Mouse (Mus musculus) hindbrain, embryonic 14.5 days (tissue): ENCODE results near the gene Syk. TPM values are rescaled to one million over a fixed set of nuclear protein-coding genes. Genes with fewer than 3 reads are reported as not detected.

Experiments used
- ATAC-seq: fragments of 200-750 bp; cut with Nextera tagmentation; 2 replicates; pipeline ENCODE4 v1.8.0; 2017; ENCODE audit warnings: moderate number of reproducible peaks, mild to moderate bottlenecking, moderate TSS enrichment, moderate library complexity; ENCODE audit not compliant: low FRiP score
- DNase-seq: peaks from one replicate; pipeline ENCODE4 v3.0.0-alpha.2; 2015; ENCODE audit warnings: low spot score
- H3K27ac ChIP-seq: fragments of 300-500 bp; sonication (generic); 2 replicates; pipeline ENCODE4 v1.5.1; 2014; ENCODE audit warnings: mild to moderate bottlenecking, moderate library complexity
- H3K27me3 ChIP-seq: fragments of 300-500 bp; sonication (generic); 2 replicates; pipeline ENCODE4 v1.6.1; 2014; ENCODE audit warnings: mild to moderate bottlenecking, low read length, mixed read lengths; ENCODE audit not compliant: control insufficient read depth, insufficient read depth
- H3K36me3 ChIP-seq: fragments of 300-500 bp; sonication (generic); replicated peaks from 2 replicates; pipeline ENCODE4 v1.6.1; 2014; ENCODE audit not compliant: control insufficient read depth, insufficient read depth
- H3K4me1 ChIP-seq: fragments of 300-500 bp; sonication (generic); replicated peaks from 2 replicates; pipeline ENCODE4 v1.6.1; 2014; ENCODE audit warnings: antibody characterized with exemption, low read length, mixed read lengths; ENCODE audit not compliant: control insufficient read depth, insufficient read depth
- H3K4me2 ChIP-seq: fragments of 300-500 bp; sonication (generic); replicated peaks from 2 replicates; pipeline ENCODE4 v1.6.1; 2014; ENCODE audit warnings: mild to moderate bottlenecking, moderate library complexity
- H3K4me3 ChIP-seq: fragments of 300-500 bp; sonication (generic); replicated peaks from 2 replicates; pipeline ENCODE4 v1.5.1; 2014; ENCODE audit warnings: mild to moderate bottlenecking, low read length
- H3K9ac ChIP-seq: fragments of 300-500 bp; sonication (generic); 2 replicates; pipeline ENCODE4 v1.6.1; 2014
- H3K9me3 ChIP-seq: fragments of 300-500 bp; sonication (generic); 2 replicates; pipeline ENCODE4 v1.6.1; 2016; ENCODE audit warnings: low read length; ENCODE audit not compliant: control insufficient read depth
- WGBS: fragments of 180-500 bp; shearing (Covaris S2); extraction: QIAGEN DNeasy Blood & Tissue Kit; methylation state at CpG from one replicate; pipeline ENCODE4 v1.1.7; 2014; 5-methylcytosine and 5-hydroxymethylcytosine counted together
- polyA plus RNA-seq: library from polyadenylated mRNA; unstranded; fragments of >200 nt; fragmentation: Nextera tagmentation; extraction: Ambion mirVana; gene quantifications from 2 replicates; pipeline ENCODE4 v1.2.1, GENCODE M21; 2014

The Syk gene
- polyA plus RNA-seq, 1 experiment from 2014 or later: 2.0 TPM

DNA sequence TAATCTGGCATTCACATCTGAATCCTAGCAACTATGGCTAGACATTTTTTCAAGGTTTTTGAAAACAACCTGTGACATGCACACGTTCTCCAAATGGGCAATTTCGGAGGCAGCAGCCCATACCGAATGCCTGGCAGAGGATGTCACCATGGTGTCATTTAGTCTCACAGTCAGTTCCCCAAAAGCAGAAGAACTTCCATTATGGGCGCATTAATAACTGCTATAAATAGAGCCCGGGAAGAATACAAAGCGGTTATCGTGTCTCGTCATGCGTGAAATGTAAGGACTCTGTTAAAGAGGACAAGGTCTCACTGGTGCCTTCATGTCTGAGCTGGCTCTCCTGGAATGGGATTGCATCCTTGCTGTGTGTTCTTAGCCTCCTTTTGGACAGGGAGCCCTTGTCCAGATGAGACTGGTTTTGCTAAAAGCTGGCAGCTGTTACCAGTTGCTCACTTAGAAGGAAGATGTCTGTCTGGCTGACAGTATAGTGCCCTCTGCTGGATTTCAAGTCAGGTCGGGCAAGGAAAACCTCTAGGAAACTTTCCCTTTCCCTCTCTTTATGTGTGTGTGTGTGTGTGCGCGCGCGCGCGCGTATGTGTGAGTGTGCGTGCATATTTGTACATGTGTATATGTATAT is 17.8 kb upstream of the Syk start:
- Histone ChIP-seq H3K9me3 (no peaks in the 10 kb centered on the region), H3K9ac (no peak overlapping the region), H3K27ac (no peak overlapping the region), H3K27me3 (no peaks in the 10 kb centered on the region), H3K36me3 (no peaks in the 10 kb centered on the region), H3K4me2 (no peak overlapping the region), H3K4me1 (peaks cover 18% of the 10 kb centered on the region; the same call in 1 of the 2 replicates), H3K4me3 (no peak overlapping the region)
- 64% methylated on average over 18 of the region's 18 CpGs for WGBS
- DNase-seq: no peak
- no peak; the same call in 1 of the 2 replicates for ATAC-seq

GRCm38 (mm10) chr13:52566188-52566760 is 16.7 kb upstream of the Syk start:
- Histone ChIP-seq H3K4me1 (peaks cover 18% of the 10 kb centered on the region; the same call in 1 of the 2 replicates), H3K4me2 (no peak overlapping the region), H3K9ac (no peak overlapping the region), H3K9me3 (no peaks in the 10 kb centered on the region), H3K27ac (no peak overlapping the region), H3K36me3 (no peaks in the 10 kb centered on the region), H3K4me3 (no peak overlapping the region), H3K27me3 (no peaks in the 10 kb centered on the region)
- WGBS: 89% methylated on average over 9 of the region's 9 CpGs
- no peak for DNase-seq
- no peak for ATAC-seq

GRCm38 (mm10) chr13:52566777-52567176 is 16.2 kb upstream of the Syk start:
- ATAC-seq (no peak), DNase-seq (no peak)
- Histone ChIP-seq H3K4me1 (peaks cover 15% of the 10 kb centered on the region; the same call in 1 of the 2 replicates), H3K9me3 (no peaks in the 10 kb centered on the region), H3K4me3 (no peak overlapping the region), H3K36me3 (no peaks in the 10 kb centered on the region), H3K9ac (no peak overlapping the region), H3K27me3 (no peaks in the 10 kb centered on the region), H3K27ac (no peak overlapping the region), H3K4me2 (no peak overlapping the region)
- 70% methylated on average over 7 of the region's 7 CpGs for WGBS

GRCm38 (mm10) chr13:52569194-52569769 is 13.7 kb upstream of the Syk start:
- H3K4me2 ChIP-seq: no peak overlapping the region
- H3K27me3 ChIP-seq: no peaks in the 10 kb centered on the region
- no peaks in the 10 kb centered on the region for H3K9me3 ChIP-seq
- no peak overlapping the region for H3K4me3 ChIP-seq
- no peaks in the 10 kb centered on the region for H3K36me3 ChIP-seq
- no peaks in the 10 kb centered on the region for H3K4me1 ChIP-seq
- WGBS: 44% methylated on average over 8 of the region's 8 CpGs
- ATAC-seq (no peak), DNase-seq (no peak)
- no peak overlapping the region for H3K9ac ChIP-seq
- no peak overlapping the region for H3K27ac ChIP-seq

DNA sequence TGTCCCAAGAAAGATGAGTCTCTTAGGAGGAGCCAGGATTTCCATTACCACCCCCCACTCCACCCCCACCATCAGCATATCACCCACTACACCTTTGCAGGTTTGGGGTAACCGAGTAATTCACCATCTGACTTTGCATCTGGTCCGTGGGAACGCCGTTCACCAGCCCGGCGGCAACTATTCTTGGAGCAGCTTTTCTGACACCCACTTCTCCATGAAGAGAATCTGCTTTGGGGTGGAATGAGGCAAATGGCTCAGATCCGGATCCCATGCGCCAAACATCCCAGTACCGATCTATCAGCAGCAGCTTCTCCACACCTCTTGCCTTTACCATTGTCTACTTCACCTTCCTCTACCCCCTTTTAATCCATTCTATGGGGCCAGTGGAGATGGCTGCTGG is 12.7 kb upstream of the Syk start:
- WGBS: 91% methylated on average over 9 of the region's 9 CpGs
- Histone ChIP-seq H3K36me3 (no peaks in the 10 kb centered on the region), H3K4me2 (no peak overlapping the region), H3K4me1 (no peaks in the 10 kb centered on the region), H3K4me3 (no peak overlapping the region), H3K27ac (no peak overlapping the region), H3K27me3 (no peaks in the 10 kb centered on the region), H3K9me3 (no peaks in the 10 kb centered on the region), H3K9ac (no peak overlapping the region)
- DNase-seq (no peak), ATAC-seq (no peak)

DNA sequence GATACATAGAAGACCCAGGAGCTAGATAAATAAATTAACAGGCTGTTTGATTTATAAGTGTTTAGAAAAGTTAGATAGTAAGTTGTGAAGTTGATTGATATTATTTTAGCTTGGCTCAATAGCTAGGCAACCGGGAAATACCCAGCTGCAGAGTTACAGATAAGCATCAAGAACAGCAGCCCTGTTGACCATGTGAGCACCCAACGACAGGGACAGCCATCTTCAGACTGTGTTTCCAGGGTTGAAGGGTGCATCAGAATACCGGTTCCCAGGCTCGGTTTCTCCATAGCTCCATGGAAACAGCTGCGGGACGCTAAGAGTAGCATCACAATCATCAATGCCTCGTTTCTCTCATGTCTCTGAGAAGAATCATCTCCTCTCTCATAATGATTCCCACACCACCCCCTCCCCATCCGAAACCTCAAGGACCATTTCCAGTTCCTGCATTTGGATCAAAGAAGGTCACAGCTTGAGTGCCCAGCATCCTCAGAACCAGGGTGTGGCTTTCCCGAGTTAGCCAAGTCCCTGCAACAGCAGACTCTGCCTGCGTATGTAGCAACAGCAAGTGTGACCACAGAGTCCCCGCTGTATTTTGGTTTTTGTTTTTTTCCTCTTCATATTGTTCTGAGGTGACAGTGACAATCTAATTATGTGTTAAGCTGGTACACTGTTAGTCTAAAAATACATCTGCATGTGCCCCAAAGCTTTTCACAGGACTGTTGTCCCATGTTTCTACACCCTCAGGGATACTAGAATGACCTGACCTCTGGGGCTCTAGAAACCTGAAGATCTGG is 11.2 kb upstream of the Syk start:
- DNase-seq: no peak
- Histone ChIP-seq H3K36me3 (no peaks in the 10 kb centered on the region), H3K4me1 (no peaks in the 10 kb centered on the region), H3K27me3 (no peaks in the 10 kb centered on the region), H3K27ac (no peak overlapping the region), H3K9me3 (no peaks in the 10 kb centered on the region), H3K4me3 (no peak overlapping the region), H3K4me2 (no peak overlapping the region), H3K9ac (no peak overlapping the region)
- WGBS: 86% methylated on average over 11 of the region's 11 CpGs
- no peak for ATAC-seq

DNA sequence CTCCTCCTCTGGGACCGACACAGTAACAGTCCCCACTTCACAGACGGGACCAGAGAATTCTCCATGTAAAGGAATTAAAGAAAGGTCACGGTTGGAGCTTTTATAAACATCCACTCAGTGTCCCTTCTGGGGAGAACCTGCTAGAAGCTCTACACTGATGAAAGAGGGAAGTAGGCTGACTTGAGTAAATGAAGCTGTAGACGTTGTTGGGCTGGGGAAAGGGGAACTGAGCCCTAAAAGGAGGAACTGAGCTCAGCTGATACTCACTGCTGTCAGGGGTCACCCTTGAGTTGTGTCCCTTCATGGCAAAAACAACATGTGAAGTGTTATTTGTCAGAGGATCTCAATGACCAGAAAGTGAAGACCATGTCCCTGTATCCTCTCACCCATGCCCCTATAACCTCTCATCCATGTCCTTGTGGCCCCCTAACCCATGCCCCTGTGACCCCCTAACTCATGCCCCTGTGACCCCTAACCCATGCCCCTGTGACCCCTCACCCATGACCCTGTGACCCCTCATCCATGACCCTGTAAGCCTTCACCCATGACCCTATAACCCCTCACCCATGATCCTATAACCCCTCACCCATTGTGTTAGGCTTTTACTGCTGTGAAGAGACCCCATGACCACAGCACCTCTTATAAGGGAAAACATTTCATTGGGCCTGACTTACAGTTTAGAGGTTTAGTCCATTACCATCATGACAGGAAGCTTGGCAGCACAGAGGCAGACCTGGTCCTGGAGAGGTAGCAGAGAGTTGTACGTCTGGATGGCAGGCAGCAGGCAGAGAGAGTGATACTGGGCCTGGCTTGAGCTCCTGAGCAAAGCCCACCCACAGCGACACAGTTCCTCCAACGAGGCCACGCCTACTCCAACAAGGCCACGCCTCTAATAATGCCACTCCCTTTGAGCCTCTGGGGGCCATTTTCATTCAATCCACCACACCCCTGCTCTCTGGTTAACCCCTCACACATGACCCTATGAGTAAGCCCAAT is 10.2 kb upstream of the Syk start:
- H3K27ac ChIP-seq: no peak overlapping the region

DNA sequence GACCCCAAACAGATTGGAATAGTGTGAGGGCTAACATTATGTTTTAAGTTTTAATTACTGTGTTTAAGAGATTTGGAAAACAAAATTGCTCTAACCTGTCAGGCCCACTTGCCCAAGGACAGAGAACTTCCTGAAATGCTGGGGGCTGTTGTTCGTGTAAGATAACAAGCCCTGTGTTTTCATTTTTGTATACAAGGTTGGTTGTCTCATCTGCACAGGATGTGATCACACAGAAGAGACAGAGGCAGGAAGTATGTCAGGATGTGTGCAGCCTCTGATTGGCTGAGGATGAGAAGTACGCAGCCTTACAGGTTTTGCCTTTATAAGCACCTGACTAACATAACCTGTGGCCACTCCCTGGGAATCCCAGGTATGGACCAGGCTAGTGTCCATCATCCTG is 8.7 kb upstream of the Syk start:
- Histone ChIP-seq H3K27ac (no peak overlapping the region), H3K9me3 (no peaks in the 10 kb centered on the region), H3K4me2 (no peak overlapping the region), H3K27me3 (no peaks in the 10 kb centered on the region), H3K4me1 (no peaks in the 10 kb centered on the region), H3K4me3 (no peak overlapping the region), H3K36me3 (no peaks in the 10 kb centered on the region), H3K9ac (no peak overlapping the region)
- ATAC-seq (no peak), DNase-seq (no peak)
- WGBS: 94% methylated on average over 2 of the region's 2 CpGs

More for the DNA sequence above, 10.2 kb upstream of the Syk start:
- WGBS: 85% methylated on average over 9 of the region's 9 CpGs
- DNase-seq (no peak), ATAC-seq (no peak)
- Histone ChIP-seq H3K4me1 (no peaks in the 10 kb centered on the region), H3K9ac (no peak overlapping the region), H3K4me3 (no peak overlapping the region), H3K36me3 (no peaks in the 10 kb centered on the region), H3K4me2 (no peak overlapping the region), H3K9me3 (no peaks in the 10 kb centered on the region), H3K27me3 (no peaks in the 10 kb centered on the region)
